Mouse (Mus musculus) spleen, postnatal 10 days (tissue): ENCODE results near the gene Tha1.
A peak's percentile ranks its signal among the peaks of the same experiment; 100 is the strongest.

Experiments used
- DNase-seq, 2 experiments: peaks; one replicate each; pipeline ENCODE4 v3.0.0; 2021 to 2022; ENCODE audit warnings: low spot score in 2 of 2

Tha1 gene

GRCm38 (mm10) chr11:117872861-117873608, at the start of gene Tha1:
TSS of gene Tha1 (minus strand) at chr11:117873481.
- peak in 1 of 2 experiments; percentile 62 for DNase-seq

- DNase-seq = no peak
Observed at GRCm38 (mm10) chr11:117919211-117919610, 45.9 kb upstream of the Tha1 start.

GRCm38 (mm10) chr11:117918541-117918940, 45.3 kb upstream of the Tha1 start:
- peak in 1 of 2 experiments; percentile 42 for DNase-seq

- no peak for DNase-seq
Observed at GRCm38 (mm10) chr11:117915837-117916236, 42.6 kb upstream of the Tha1 start.

- peak in 1 of 2 experiments; percentile 54 for DNase-seq
Observed at GRCm38 (mm10) chr11:117915341-117915740, 42.1 kb upstream of the Tha1 start.

- DNase-seq = no peak
Observed at GRCm38 (mm10) chr11:117914531-117914930, 41.2 kb upstream of the Tha1 start.

GRCm38 (mm10) chr11:117912684-117913352, 39.5 kb upstream of the Tha1 start:
- peak; percentile 64 to 81 for DNase-seq

- no peak for DNase-seq
Observed at GRCm38 (mm10) chr11:117909337-117909736, 36.1 kb upstream of the Tha1 start.

GRCm38 (mm10) chr11:117904442-117904841, 31.2 kb upstream of the Tha1 start:
- no peak for DNase-seq

GRCm38 (mm10) chr11:117902282-117902681, 29.0 kb upstream of the Tha1 start:
- DNase-seq = peak in 1 of 2 experiments; percentile 50

GRCm38 (mm10) chr11:117896533-117896932, 23.3 kb upstream of the Tha1 start:
- no peak for DNase-seq

GRCm38 (mm10) chr11:117894676-117895075, 21.4 kb upstream of the Tha1 start:
- DNase-seq = no peak

GRCm38 (mm10) chr11:117892199-117892598, 18.9 kb upstream of the Tha1 start:
- DNase-seq = peak in 1 of 2 experiments; percentile 63

- DNase-seq = no peak
Observed at GRCm38 (mm10) chr11:117891581-117892175, 18.4 kb upstream of the Tha1 start.

- no peak for DNase-seq
Observed at GRCm38 (mm10) chr11:117890519-117891282, 17.4 kb upstream of the Tha1 start.

- DNase-seq = no peak
Observed at GRCm38 (mm10) chr11:117889887-117890340, 16.6 kb upstream of the Tha1 start.

GRCm38 (mm10) chr11:117888853-117889822, 15.9 kb upstream of the Tha1 start:
- no peak for DNase-seq

GRCm38 (mm10) chr11:117888168-117888852, 15.0 kb upstream of the Tha1 start:
- no peak for DNase-seq

GRCm38 (mm10) chr11:117886000-117886399, 12.7 kb upstream of the Tha1 start:
- no peak for DNase-seq

GRCm38 (mm10) chr11:117882208-117882607, 8.9 kb upstream of the Tha1 start:
- no peak for DNase-seq
